Mouse (Mus musculus): ENCODE results near the gene Olfr308.

- no peak for TF ChIP-seq MAX (IDR thresholded peaks at IDR 0.05; ENCODE audit: low read depth)
- TF ChIP-seq CEBPB (IDR thresholded peaks at IDR 0.05; ENCODE audit: insufficient read depth, poor library complexity, severe bottlenecking) = no peak
- no peak for TF ChIP-seq E2F4 (IDR thresholded peaks at IDR 0.05; ENCODE audit: insufficient read depth)
- TF ChIP-seq SRF (IDR thresholded peaks at IDR 0.05; ENCODE audit: control insufficient read depth, insufficient read length, low read depth) = no peak
- no peak for TF ChIP-seq USF1 (IDR thresholded peaks at IDR 0.05; ENCODE audit: low read depth)
- TF ChIP-seq POLR2A (IDR thresholded peaks at IDR 0.05; ENCODE audit: insufficient read length, low read depth) = no peak
Measured at GRCm38 (mm10) chr7:86321323-86321722, 4.1 kb downstream of the Olfr308 start.

Data from myocyte (in vitro differentiated cells).